Mouse (Mus musculus): Measurements from ENCODE around the gene Tyro3. TPM values are rescaled to one million over a fixed set of nuclear protein-coding genes. Genes with fewer than 3 reads are reported as not detected.

Tyro3 gene
- polyA plus RNA-seq, 1 experiment from 2014 or later: 2.5 TPM

DNA sequence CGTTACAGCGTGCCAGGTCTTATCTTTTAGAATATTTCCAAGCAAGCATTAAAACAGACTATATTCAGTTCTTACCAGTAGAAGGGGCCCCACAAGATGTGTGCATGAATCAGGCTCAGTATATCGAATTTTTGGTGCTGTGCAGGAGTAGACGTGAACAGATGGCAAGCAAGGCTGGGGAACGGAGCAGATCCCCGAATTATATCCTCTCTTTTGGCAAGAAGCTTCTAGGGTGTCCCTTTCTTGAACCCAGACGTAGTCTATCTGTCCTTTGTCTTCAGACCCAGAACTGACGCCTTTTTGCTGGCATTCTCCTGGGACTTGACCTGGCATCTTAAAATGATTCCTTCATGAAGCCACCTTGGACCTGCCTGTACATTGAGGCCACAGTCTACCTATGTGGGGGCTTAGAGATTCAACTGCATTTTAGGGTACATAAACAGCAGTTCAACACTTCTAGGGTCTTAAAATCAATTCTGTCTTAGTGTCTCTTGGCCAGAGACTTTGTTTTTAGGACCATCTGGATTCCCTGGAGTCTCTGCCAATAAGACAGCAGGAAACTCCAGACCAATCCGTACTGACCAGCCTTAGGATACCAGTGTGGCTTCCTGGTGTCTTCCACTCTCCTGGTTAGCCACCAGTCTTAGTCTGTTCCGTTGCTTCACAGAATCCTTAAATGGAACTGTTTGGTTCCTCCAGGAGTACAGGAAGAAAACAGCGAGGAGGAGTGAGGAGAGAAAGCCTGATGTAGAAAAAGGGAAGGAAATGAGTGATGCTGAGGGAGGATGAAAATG, 41.0 kb downstream of the Tyro3 start:
- no peak overlapping the region for H3K27ac ChIP-seq
- no peak overlapping the region for H3K9ac ChIP-seq
- no peak overlapping the region for H3K4me3 ChIP-seq
- H3K4me1 ChIP-seq: no peaks in the 10 kb centered on the region
- H3K9me3 ChIP-seq (replicated peaks): no peaks in the 10 kb centered on the region
- H3K4me2 ChIP-seq: no peak overlapping the region
- no peaks in the 10 kb centered on the region for H3K36me3 ChIP-seq
- H3K27me3 ChIP-seq (replicated peaks): peaks cover 9% of the 10 kb centered on the region; the same call in 1 of the 2 replicates
- ATAC-seq: no peak
- 53% methylated on average over 11 of the region's 11 CpGs for WGBS (ENCODE audit: insufficient replicate concordance)

- Histone ChIP-seq H3K27me3 (replicated peaks) (peaks cover 9% of the 10 kb centered on the region; the same call in 1 of the 2 replicates), H3K27ac (no peak overlapping the region), H3K9me3 (replicated peaks) (no peaks in the 10 kb centered on the region), H3K4me3 (no peak overlapping the region), H3K36me3 (no peaks in the 10 kb centered on the region), H3K9ac (no peak overlapping the region), H3K4me1 (no peaks in the 10 kb centered on the region), H3K4me2 (no peak overlapping the region)
- no peak for ATAC-seq
These were observed 42.5 kb downstream of the Tyro3 start for GRCm38 (mm10) chr2:119840008-119840407.

DNA sequence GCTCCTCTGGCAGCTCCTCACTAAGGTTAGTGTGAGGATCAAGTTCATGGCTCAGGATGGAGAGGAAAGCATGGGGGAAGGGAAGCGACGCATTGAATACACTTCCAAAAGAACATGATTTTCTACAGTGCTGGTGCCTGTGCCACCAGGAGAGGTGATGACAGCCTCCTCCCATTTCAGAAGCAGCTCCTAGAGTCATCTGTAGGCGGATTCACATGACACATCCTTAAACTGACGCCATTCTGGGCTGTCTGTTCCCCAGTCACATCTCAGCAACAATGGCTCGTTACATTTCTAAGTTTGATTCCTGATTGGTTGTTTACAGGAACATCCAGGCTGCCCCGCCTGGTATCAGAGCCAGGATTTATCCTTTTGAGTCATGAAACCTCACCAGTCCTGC, 44.5 kb downstream of the Tyro3 start:
- no peaks in the 10 kb centered on the region for H3K36me3 ChIP-seq
- no peaks in the 10 kb centered on the region for H3K9me3 ChIP-seq (replicated peaks)
- no peak for ATAC-seq
- no peak overlapping the region for H3K27ac ChIP-seq
- H3K4me2 ChIP-seq: no peak overlapping the region
- no peak overlapping the region for H3K4me3 ChIP-seq
- peaks cover 9% of the 10 kb centered on the region; the same call in 1 of the 2 replicates for H3K27me3 ChIP-seq (replicated peaks)
- 56% methylated on average over 6 of the region's 6 CpGs for WGBS (ENCODE audit: insufficient replicate concordance)
- no peaks in the 10 kb centered on the region for H3K4me1 ChIP-seq
- no peak overlapping the region for H3K9ac ChIP-seq

- Histone ChIP-seq H3K9ac (no peak overlapping the region), H3K4me3 (no peak overlapping the region), H3K27me3 (replicated peaks) (peaks cover 6% of the 10 kb centered on the region; the same call in 1 of the 2 replicates), H3K4me2 (no peak overlapping the region), H3K27ac (no peak overlapping the region), H3K36me3 (no peaks in the 10 kb centered on the region), H3K4me1 (no peaks in the 10 kb centered on the region), H3K9me3 (replicated peaks) (no peaks in the 10 kb centered on the region)
- no peak for ATAC-seq
- WGBS (ENCODE audit: insufficient replicate concordance): 78% methylated on average over 4 of the region's 4 CpGs
These were observed 46.0 kb downstream of the Tyro3 start for GRCm38 (mm10) chr2:119843526-119843925.

DNA sequence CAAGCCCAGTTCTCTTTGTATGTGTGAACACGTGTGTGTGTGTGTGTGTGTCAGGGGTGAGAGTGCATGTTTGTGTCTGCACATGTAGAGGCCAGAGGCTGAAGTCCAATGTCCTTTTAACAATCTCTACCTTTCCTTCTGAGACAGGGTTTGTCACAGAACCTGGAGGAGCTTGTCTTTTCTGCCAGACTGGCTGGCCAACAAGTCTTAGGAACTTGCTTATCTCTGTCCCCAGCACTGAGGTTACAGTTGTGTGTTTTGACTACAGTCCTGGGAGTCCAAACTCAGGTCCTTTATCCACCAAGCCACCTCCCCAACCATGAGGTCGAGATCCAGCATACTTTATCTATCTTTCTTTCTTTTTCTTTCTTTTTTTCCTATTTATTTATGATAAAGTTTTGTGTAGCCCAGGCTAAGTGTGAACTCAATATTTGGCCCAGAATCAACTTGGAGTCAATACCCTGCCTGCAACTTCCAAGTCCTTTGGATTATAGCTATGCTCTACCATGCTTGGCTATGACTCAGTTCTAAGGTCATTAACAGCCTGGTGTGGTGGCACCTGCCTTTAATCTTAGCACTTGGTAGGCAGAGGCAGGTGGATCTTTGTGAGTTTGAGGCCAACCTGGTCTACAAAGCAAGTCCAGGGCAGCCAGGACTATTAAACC, 48.5 kb downstream of the Tyro3 start:
- H3K4me1 ChIP-seq: no peaks in the 10 kb centered on the region
- no peaks in the 10 kb centered on the region for H3K36me3 ChIP-seq
- ATAC-seq: no peak
- no peak overlapping the region for H3K4me2 ChIP-seq
- no peak overlapping the region for H3K4me3 ChIP-seq
- H3K27ac ChIP-seq: no peak overlapping the region
- WGBS (ENCODE audit: insufficient replicate concordance): 44% methylated on average over 2 of the region's 2 CpGs
- no peaks in the 10 kb centered on the region for H3K27me3 ChIP-seq (replicated peaks)
- H3K9me3 ChIP-seq (replicated peaks): no peaks in the 10 kb centered on the region
- H3K9ac ChIP-seq: no peak overlapping the region

- Histone ChIP-seq H3K4me3 (no peak overlapping the region), H3K4me1 (no peaks in the 10 kb centered on the region), H3K27me3 (replicated peaks) (no peaks in the 10 kb centered on the region), H3K9ac (no peak overlapping the region), H3K4me2 (no peak overlapping the region), H3K27ac (no peak overlapping the region), H3K36me3 (no peaks in the 10 kb centered on the region), H3K9me3 (replicated peaks) (no peaks in the 10 kb centered on the region)
- no peak for ATAC-seq
- 62% methylated on average over 4 of the region's 4 CpGs for WGBS (ENCODE audit: insufficient replicate concordance)
These were observed 49.4 kb downstream of the Tyro3 start for GRCm38 (mm10) chr2:119846929-119847328.

- H3K36me3 ChIP-seq: no peaks in the 10 kb centered on the region
- no peak overlapping the region for H3K4me2 ChIP-seq
- no peaks in the 10 kb centered on the region for H3K9me3 ChIP-seq (replicated peaks)
- WGBS (ENCODE audit: insufficient replicate concordance): 64% methylated on average over 4 of the region's 4 CpGs
- no peak overlapping the region for H3K4me3 ChIP-seq
- H3K27me3 ChIP-seq (replicated peaks): no peaks in the 10 kb centered on the region
- H3K4me1 ChIP-seq: no peaks in the 10 kb centered on the region
- no peak overlapping the region for H3K27ac ChIP-seq
- ATAC-seq: no peak
- no peak overlapping the region for H3K9ac ChIP-seq
These were observed 56.3 kb downstream of the Tyro3 start for GRCm38 (mm10) chr2:119853811-119854210.

GRCm38 (mm10) chr2:119855310-119855850, 57.8 kb downstream of the Tyro3 start:
- no peaks in the 10 kb centered on the region for H3K4me1 ChIP-seq
- H3K4me3 ChIP-seq: no peak overlapping the region
- H3K27ac ChIP-seq: no peak overlapping the region
- ATAC-seq: no peak
- no peak overlapping the region for H3K9ac ChIP-seq
- H3K9me3 ChIP-seq (replicated peaks): no peaks in the 10 kb centered on the region
- H3K36me3 ChIP-seq: no peaks in the 10 kb centered on the region
- no peaks in the 10 kb centered on the region for H3K27me3 ChIP-seq (replicated peaks)
- WGBS (ENCODE audit: insufficient replicate concordance): 52% methylated on average over 6 of the region's 6 CpGs
- H3K4me2 ChIP-seq: no peak overlapping the region

GRCm38 (mm10) chr2:119857341-119857740, 59.8 kb downstream of the Tyro3 start:
- no peak overlapping the region for H3K9ac ChIP-seq

DNA sequence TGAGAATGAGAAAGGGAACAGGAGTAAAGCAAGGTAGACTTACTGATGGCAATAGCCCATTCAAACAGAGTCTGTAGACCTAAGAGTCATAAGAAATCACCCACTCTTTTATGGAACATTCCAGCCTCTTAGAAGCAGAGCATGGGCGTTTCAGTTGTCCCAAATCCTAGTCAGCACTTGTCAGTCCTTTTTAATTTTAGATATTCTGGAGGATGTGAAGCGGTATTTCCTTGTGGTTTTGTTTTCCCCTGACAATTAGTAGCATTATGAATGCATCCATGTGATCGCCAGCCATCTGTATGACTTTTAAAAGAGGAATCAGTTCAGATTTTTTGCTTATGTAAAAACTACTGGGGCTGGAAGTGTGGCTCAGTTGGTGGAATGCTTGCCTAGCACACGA, 67.0 kb downstream of the Tyro3 start:
- Histone ChIP-seq H3K4me2 (no peak overlapping the region), H3K27ac (no peak overlapping the region), H3K36me3 (no peaks in the 10 kb centered on the region), H3K9me3 (replicated peaks) (no peaks in the 10 kb centered on the region), H3K4me3 (no peak overlapping the region), H3K27me3 (replicated peaks) (peaks cover 24% of the 10 kb centered on the region), H3K9ac (no peak overlapping the region), H3K4me1 (no peaks in the 10 kb centered on the region)
- no peak for ATAC-seq
- WGBS (ENCODE audit: insufficient replicate concordance): 50% methylated on average over 4 of the region's 4 CpGs

More at GRCm38 (mm10) chr2:119857341-119857740, 59.8 kb downstream of the Tyro3 start:
- H3K4me3 ChIP-seq: no peak overlapping the region
- H3K9me3 ChIP-seq (replicated peaks): no peaks in the 10 kb centered on the region
- H3K27ac ChIP-seq: no peak overlapping the region
- no peaks in the 10 kb centered on the region for H3K4me1 ChIP-seq
- H3K4me2 ChIP-seq: no peak overlapping the region
- no peak for ATAC-seq
- H3K27me3 ChIP-seq (replicated peaks): no peaks in the 10 kb centered on the region
- WGBS (ENCODE audit: insufficient replicate concordance): 73% methylated on average over 2 of the region's 2 CpGs
- H3K36me3 ChIP-seq: no peaks in the 10 kb centered on the region
